Mouse (Mus musculus): ENCODE data around the gene 5330417C22Rik. TPM values are rescaled to one million over a fixed set of nuclear protein-coding genes. Genes with fewer than 3 reads are reported as not detected.

The 5330417C22Rik gene
- polyA plus RNA-seq, 1 experiment from 2014 or later: 33.7 TPM

- Histone ChIP-seq H3K27me3 (replicated peaks) (no peaks in the 10 kb centered on the region), H3K4me2 (no peak overlapping the region), H3K36me3 (no peaks in the 10 kb centered on the region), H3K9me3 (no peaks in the 10 kb centered on the region), H3K4me3 (replicated peaks) (no peak overlapping the region), H3K9ac (no peak overlapping the region), H3K27ac (no peak overlapping the region), H3K4me1 (peaks cover 3% of the 10 kb centered on the region; the same call in 1 of the 2 replicates)
- WGBS: 76% methylated on average over 4 of the region's 4 CpGs
- no peak for ATAC-seq (ENCODE audit: insufficient read depth, low FRiP score, low read depth)
These were observed 51.6 kb downstream of the 5330417C22Rik start for GRCm38 (mm10) chr3:108484749-108485148.

- 66% methylated on average over 4 of the region's 4 CpGs for WGBS
- ATAC-seq (ENCODE audit: insufficient read depth, low FRiP score, low read depth): no peak
These were observed 57.5 kb downstream of the 5330417C22Rik start for GRCm38 (mm10) chr3:108478800-108479199.

GRCm38 (mm10) chr3:108476761-108477619, 59.3 kb downstream of the 5330417C22Rik start:
- peak; percentile 89 for ATAC-seq (ENCODE audit: insufficient read depth, low FRiP score, low read depth)
- H3K4me2 ChIP-seq: peak overlapping the region; percentile 15; the same call in 1 of the 2 replicates

More at GRCm38 (mm10) chr3:108478800-108479199, 57.5 kb downstream of the 5330417C22Rik start:
- no peaks in the 10 kb centered on the region for H3K36me3 ChIP-seq
- H3K9ac ChIP-seq: no peak overlapping the region
- H3K4me3 ChIP-seq (replicated peaks): no peak overlapping the region
- H3K9me3 ChIP-seq: no peaks in the 10 kb centered on the region
- no peak overlapping the region for H3K4me2 ChIP-seq
- H3K27me3 ChIP-seq (replicated peaks): no peaks in the 10 kb centered on the region
- H3K4me1 ChIP-seq: peaks cover 10% of the 10 kb centered on the region; the same call in 1 of the 2 replicates
- peak overlapping the region; percentile 93 for H3K27ac ChIP-seq

GRCm38 (mm10) chr3:108475496-108475895, 60.8 kb downstream of the 5330417C22Rik start:
- ATAC-seq (ENCODE audit: insufficient read depth, low FRiP score, low read depth): no peak
- Histone ChIP-seq H3K27me3 (replicated peaks) (no peaks in the 10 kb centered on the region), H3K4me1 (peaks cover 10% of the 10 kb centered on the region; the same call in 1 of the 2 replicates), H3K9me3 (no peaks in the 10 kb centered on the region), H3K4me2 (no peak overlapping the region), H3K4me3 (replicated peaks) (no peak overlapping the region), H3K36me3 (no peaks in the 10 kb centered on the region), H3K27ac (peak overlapping the region; percentile 79), H3K9ac (no peak overlapping the region)
- WGBS: 58% methylated on average over 5 of the region's 5 CpGs

More at GRCm38 (mm10) chr3:108476761-108477619, 59.3 kb downstream of the 5330417C22Rik start:
- Histone ChIP-seq H3K27me3 (replicated peaks) (no peaks in the 10 kb centered on the region), H3K27ac (peak overlapping the region; percentile 93), H3K36me3 (no peaks in the 10 kb centered on the region), H3K9me3 (no peaks in the 10 kb centered on the region), H3K4me1 (peaks cover 10% of the 10 kb centered on the region; the same call in 1 of the 2 replicates), H3K9ac (no peak overlapping the region), H3K4me3 (replicated peaks) (no peak overlapping the region)
- WGBS: 35% methylated on average over 14 of the region's 14 CpGs

GRCm38 (mm10) chr3:108474969-108475368, 61.4 kb downstream of the 5330417C22Rik start:
- WGBS: 75% methylated on average over 7 of the region's 7 CpGs
- H3K36me3 ChIP-seq: no peaks in the 10 kb centered on the region
- H3K4me2 ChIP-seq: no peak overlapping the region
- H3K27me3 ChIP-seq (replicated peaks): no peaks in the 10 kb centered on the region
- peak overlapping the region; percentile 79 for H3K27ac ChIP-seq
- no peak overlapping the region for H3K4me3 ChIP-seq (replicated peaks)
- no peak for ATAC-seq (ENCODE audit: insufficient read depth, low FRiP score, low read depth)
- peaks cover 10% of the 10 kb centered on the region; the same call in 1 of the 2 replicates for H3K4me1 ChIP-seq
- no peaks in the 10 kb centered on the region for H3K9me3 ChIP-seq
- no peak overlapping the region for H3K9ac ChIP-seq

GRCm38 (mm10) chr3:108467760-108468159, 68.6 kb downstream of the 5330417C22Rik start:
- Histone ChIP-seq H3K4me1 (no peaks in the 10 kb centered on the region), H3K4me3 (replicated peaks) (no peak overlapping the region), H3K9me3 (no peaks in the 10 kb centered on the region), H3K9ac (no peak overlapping the region), H3K4me2 (no peak overlapping the region), H3K36me3 (no peaks in the 10 kb centered on the region), H3K27ac (no peak overlapping the region), H3K27me3 (replicated peaks) (no peaks in the 10 kb centered on the region)
- WGBS: 40% methylated on average over 8 of the region's 8 CpGs
- no peak for ATAC-seq (ENCODE audit: insufficient read depth, low FRiP score, low read depth)

- Histone ChIP-seq H3K27ac (no peak overlapping the region), H3K4me2 (no peak overlapping the region), H3K4me1 (no peaks in the 10 kb centered on the region), H3K9me3 (no peaks in the 10 kb centered on the region), H3K4me3 (replicated peaks) (no peak overlapping the region), H3K36me3 (no peaks in the 10 kb centered on the region), H3K27me3 (replicated peaks) (no peaks in the 10 kb centered on the region), H3K9ac (no peak overlapping the region)
- 84% methylated on average over 6 of the region's 6 CpGs for WGBS
- no peak for ATAC-seq (ENCODE audit: insufficient read depth, low FRiP score, low read depth)
These were observed 69.9 kb downstream of the 5330417C22Rik start for GRCm38 (mm10) chr3:108466425-108466824.

- Histone ChIP-seq H3K4me1 (0 out of 2 replicates have a peak, but pooled peaks cover 3% of the 10 kb centered on the region), H3K4me3 (replicated peaks) (no peak overlapping the region), H3K9me3 (no peaks in the 10 kb centered on the region), H3K9ac (no peak overlapping the region), H3K36me3 (no peaks in the 10 kb centered on the region), H3K27ac (no peak overlapping the region), H3K27me3 (replicated peaks) (no peaks in the 10 kb centered on the region), H3K4me2 (0 out of 2 replicates have a peak overlapping the region, but pooled peaks have one; percentile 32)
- WGBS: 27% methylated on average over 10 of the region's 10 CpGs
- peak; percentile 86 for ATAC-seq (ENCODE audit: insufficient read depth, low FRiP score, low read depth)
These were observed 77.5 kb downstream of the 5330417C22Rik start for GRCm38 (mm10) chr3:108458866-108459265.

GRCm38 (mm10) chr3:108458380-108458779, 78.0 kb downstream of the 5330417C22Rik start:
- H3K27ac ChIP-seq: no peak overlapping the region

GRCm38 (mm10) chr3:108454172-108454571, 82.2 kb downstream of the 5330417C22Rik start:
- no peak overlapping the region for H3K9ac ChIP-seq
- no peak overlapping the region for H3K4me2 ChIP-seq
- H3K27ac ChIP-seq: no peak overlapping the region
- no peaks in the 10 kb centered on the region for H3K9me3 ChIP-seq
- 70% methylated on average over 1 of the region's 1 CpGs for WGBS
- no peaks in the 10 kb centered on the region for H3K36me3 ChIP-seq
- no peak for ATAC-seq (ENCODE audit: insufficient read depth, low FRiP score, low read depth)
- no peaks in the 10 kb centered on the region for H3K27me3 ChIP-seq (replicated peaks)
- 0 out of 2 replicates have a peak, but pooled peaks cover 3% of the 10 kb centered on the region for H3K4me1 ChIP-seq
- no peak overlapping the region for H3K4me3 ChIP-seq (replicated peaks)

More at GRCm38 (mm10) chr3:108458380-108458779, 78.0 kb downstream of the 5330417C22Rik start:
- ATAC-seq (ENCODE audit: insufficient read depth, low FRiP score, low read depth): no peak; the same call in 1 of the 2 replicates
- 0 out of 2 replicates have a peak overlapping the region, but pooled peaks have one; percentile 32 for H3K4me2 ChIP-seq
- no peaks in the 10 kb centered on the region for H3K36me3 ChIP-seq
- no peak overlapping the region for H3K4me3 ChIP-seq (replicated peaks)
- 56% methylated on average over 14 of the region's 14 CpGs for WGBS
- H3K4me1 ChIP-seq: 0 out of 2 replicates have a peak, but pooled peaks cover 3% of the 10 kb centered on the region
- H3K9ac ChIP-seq: no peak overlapping the region
- no peaks in the 10 kb centered on the region for H3K9me3 ChIP-seq
- no peaks in the 10 kb centered on the region for H3K27me3 ChIP-seq (replicated peaks)

GRCm38 (mm10) chr3:108451969-108452368, 84.4 kb downstream of the 5330417C22Rik start:
- Histone ChIP-seq H3K27me3 (replicated peaks) (no peaks in the 10 kb centered on the region), H3K4me3 (replicated peaks) (no peak overlapping the region), H3K4me1 (no peaks in the 10 kb centered on the region), H3K9ac (no peak overlapping the region), H3K9me3 (no peaks in the 10 kb centered on the region), H3K36me3 (no peaks in the 10 kb centered on the region), H3K4me2 (no peak overlapping the region), H3K27ac (no peak overlapping the region)
- ATAC-seq (ENCODE audit: insufficient read depth, low FRiP score, low read depth): no peak
- 73% methylated on average over 2 of the region's 2 CpGs for WGBS

GRCm38 (mm10) chr3:108445366-108445705, 91.0 kb downstream of the 5330417C22Rik start:
- H3K27ac ChIP-seq: peak overlapping the region; percentile 82
- peaks cover 12% of the 10 kb centered on the region; the same call in 1 of the 2 replicates for H3K4me1 ChIP-seq
- peak overlapping the region; percentile 75; the same call in 1 of the 2 replicates for H3K9ac ChIP-seq
- peak overlapping the region; percentile 86 for H3K4me3 ChIP-seq (replicated peaks)
- 14% methylated on average over 6 of the region's 6 CpGs for WGBS
- H3K27me3 ChIP-seq (replicated peaks): no peaks in the 10 kb centered on the region
- ATAC-seq (ENCODE audit: insufficient read depth, low FRiP score, low read depth): no peak
- no peaks in the 10 kb centered on the region for H3K9me3 ChIP-seq
- H3K4me2 ChIP-seq: peak overlapping the region; percentile 69
- no peaks in the 10 kb centered on the region for H3K36me3 ChIP-seq
